Mouse (Mus musculus) gastrocnemius, postnatal 4 days (tissue): ENCODE results near the gene Slc34a2. TPM values are rescaled to one million over a fixed set of nuclear protein-coding genes. Genes with fewer than 3 reads are reported as not detected.

Source experiments
- DNase-seq, 2 experiments: peaks; one replicate each; pipeline ENCODE4 v3.0.0; 2021 to 2022; ENCODE audit warnings: low spot score in 2 of 2, mixed read lengths in 2 of 2
- total RNA-seq, 2 experiments: library from RNA; stranded (reverse); gene quantifications; 2 replicates each; pipeline ENCODE4 v1.2.3; 2021

Gene Slc34a2
- total RNA-seq, 2 experiments from 2014 or later = 0.37 TPM; not detected in 1

DNA sequence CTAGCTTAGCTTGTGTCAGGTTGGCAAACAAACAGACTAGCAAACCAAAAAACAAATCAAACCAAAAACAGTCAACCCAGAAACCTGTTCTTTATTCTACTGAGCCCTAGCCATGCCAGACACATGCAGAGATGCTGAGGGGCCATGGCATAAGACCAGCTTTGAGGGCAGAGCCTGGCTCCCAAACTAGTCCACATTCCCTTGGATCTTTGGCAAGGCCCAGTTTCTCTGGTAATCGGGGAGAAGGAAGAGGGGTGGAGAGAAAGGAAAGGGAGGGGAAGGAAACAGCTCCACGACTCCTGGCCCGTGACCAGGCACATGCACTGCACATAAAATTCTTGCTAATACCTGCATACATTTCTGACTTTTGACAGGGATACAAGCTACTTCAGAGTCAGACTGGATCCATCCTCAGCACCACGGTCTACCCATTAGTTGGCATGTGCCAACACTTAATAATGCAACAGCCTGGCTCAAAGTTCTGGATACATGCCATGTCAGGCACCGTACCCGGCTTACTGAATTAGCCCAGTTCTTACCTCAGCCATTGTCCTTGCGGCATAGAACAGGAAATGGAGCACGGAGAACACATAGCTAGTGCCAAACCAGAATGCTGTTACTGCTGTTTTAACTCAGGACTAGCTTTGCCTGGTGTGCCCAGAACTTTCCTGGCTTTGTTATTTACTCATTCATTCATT, 12.5 kb upstream of the Slc34a2 start:
- no peak for DNase-seq

DNA sequence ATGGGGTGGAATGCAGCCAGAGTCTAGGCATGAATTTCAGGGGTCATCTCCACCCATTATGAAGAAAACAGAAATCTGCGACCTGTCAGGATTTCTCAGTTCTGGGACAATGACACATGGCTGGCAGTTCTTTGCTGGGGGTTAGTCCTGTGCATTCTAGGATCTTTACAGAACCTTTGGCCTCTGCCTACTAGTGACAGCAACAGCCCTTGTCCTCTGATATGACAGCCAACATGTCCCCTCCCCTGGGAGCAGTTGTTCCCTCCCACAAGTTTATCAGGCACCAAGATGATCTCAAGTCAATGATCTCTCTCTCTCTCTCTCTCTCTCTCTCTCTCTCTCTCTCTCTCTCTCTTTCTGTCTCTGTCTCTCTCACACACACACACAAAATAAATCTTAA, 6.5 kb upstream of the Slc34a2 start:
- DNase-seq = no peak

DNA sequence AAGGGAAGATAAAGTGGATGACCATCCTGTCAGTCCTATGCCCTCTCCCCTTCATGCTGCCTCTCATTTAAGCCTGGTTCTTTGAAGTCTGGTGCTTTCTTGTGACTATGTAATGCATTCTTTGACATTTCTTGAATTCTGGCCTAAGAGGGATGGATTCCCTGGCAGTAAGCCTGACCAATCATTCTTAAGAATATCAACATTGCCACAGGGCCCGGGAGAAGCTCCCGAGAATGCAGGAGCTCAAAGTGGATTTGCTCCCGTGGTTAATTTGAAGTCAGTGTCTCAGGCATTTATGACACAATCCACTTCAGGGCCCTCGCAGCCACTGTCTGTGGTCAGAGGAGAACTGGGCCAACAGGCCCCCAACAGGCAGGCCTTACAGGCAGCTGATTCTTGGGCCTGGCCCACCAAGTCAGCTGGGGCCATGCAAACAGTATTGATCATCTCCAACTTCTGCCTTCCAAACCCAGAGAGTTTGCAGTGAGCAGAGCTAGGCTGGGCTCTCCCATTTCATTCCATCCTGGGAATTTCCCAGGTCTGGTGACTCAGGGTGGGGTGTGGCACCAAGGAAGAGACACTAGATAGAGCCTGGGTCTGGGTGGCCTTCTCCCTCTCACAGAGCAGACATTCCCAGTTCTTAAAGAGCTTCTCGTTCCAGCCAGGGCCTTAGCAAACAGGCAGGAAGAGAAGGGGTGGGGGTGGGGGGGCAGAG, 4.3 kb downstream of the Slc34a2 start:
- DNase-seq = no peak

GRCm38 (mm10) chr5:53042771-53043371, 5.0 kb downstream of the Slc34a2 start:
- DNase-seq = no peak

DNA sequence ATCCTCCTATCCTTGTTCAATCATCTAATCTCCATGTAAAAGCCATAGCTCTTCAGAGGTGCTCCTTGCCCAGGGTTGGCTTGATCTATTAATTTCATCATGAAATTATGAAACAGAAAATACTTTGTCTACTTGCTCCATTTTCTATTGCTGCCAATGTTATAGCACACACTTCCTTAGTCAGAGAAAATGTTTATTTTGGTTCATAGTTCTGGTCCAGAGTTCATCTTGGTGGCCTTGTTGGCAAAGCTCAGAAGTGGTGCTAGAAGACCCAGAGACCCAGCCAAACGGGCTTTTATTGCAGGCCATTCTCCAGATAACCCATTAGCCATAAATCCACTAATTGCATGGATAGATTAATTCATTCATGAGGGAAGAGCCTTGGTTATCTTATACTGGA, 5.8 kb downstream of the Slc34a2 start:
- DNase-seq = no peak

DNA sequence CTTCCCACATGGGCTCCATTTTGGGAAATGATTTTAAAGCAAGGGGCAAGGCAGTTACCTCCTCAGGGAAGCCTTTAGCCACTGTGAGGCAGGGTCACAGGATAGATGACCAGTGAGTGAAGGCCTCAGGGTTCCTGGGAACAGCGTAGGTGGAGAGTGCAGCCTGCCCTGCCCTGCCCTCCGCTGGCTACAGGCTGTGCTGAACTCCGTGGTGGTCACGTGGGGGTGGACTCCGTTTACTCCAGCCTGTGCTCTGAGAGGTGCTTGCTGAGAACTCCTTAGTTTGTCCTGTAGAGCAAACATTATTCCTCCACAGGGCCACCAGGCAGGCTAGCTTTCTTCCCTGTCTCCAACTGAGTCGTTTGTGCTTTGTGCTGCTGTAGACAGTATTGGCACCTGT, 10.1 kb downstream of the Slc34a2 start:
- DNase-seq = no peak

GRCm38 (mm10) chr5:53048599-53048998, 10.7 kb downstream of the Slc34a2 start:
- no peak for DNase-seq

GRCm38 (mm10) chr5:53049046-53049445, 11.2 kb downstream of the Slc34a2 start:
- DNase-seq = no peak

DNA sequence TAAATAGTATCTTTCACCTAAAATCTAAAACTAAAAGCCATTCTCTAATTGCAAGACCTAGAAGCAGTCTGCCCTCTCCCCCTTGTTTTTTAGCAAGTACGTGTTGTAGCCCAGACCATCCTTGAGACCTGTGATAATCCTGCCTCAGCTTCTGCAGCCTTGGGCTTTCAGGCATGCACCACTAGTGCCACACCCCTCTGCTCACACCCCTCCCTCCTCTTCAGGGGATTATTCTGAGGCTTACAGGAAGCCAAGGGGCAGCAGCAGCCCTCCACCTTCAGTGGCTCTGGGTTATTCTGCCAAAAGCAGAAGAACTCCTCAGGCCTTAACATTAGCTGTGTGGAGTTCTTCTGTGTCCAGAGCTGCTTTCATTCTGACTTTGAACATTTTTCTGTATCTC, 13.1 kb downstream of the Slc34a2 start:
- no peak for DNase-seq

- no peak for DNase-seq
These were observed 15.4 kb downstream of the Slc34a2 start for GRCm38 (mm10) chr5:53053246-53053645.

- DNase-seq = no peak
These were observed 23.8 kb downstream of the Slc34a2 start for GRCm38 (mm10) chr5:53061532-53062130.

DNA sequence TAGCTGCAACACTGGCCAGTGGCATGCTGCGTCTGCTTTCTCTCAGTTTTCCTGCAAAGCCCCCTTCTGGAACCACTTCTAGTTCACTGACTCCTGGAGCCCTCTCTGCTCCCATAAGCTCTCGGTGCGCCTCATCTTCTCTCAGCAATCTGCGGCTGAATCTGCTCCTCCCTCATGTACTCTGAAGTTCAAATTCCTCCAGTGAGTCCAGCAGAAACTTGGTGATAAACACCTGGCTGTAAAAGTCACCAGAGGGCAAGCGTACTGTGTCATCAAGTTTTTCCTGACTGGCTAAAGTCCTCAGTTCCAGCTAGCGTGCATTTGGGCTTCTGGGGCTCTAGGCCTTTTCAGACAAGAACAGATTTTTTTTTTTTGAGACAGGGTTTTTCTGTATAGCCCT, 36.7 kb downstream of the Slc34a2 start:
- no peak for DNase-seq

GRCm38 (mm10) chr5:53078453-53078852, 40.6 kb downstream of the Slc34a2 start:
- DNase-seq = no peak

GRCm38 (mm10) chr5:53087452-53087851, 49.6 kb downstream of the Slc34a2 start:
- DNase-seq = no peak

- no peak for DNase-seq
These were observed 53.5 kb downstream of the Slc34a2 start for GRCm38 (mm10) chr5:53091331-53091730.

GRCm38 (mm10) chr5:53101848-53102473, 64.1 kb downstream of the Slc34a2 start:
- no peak for DNase-seq

DNA sequence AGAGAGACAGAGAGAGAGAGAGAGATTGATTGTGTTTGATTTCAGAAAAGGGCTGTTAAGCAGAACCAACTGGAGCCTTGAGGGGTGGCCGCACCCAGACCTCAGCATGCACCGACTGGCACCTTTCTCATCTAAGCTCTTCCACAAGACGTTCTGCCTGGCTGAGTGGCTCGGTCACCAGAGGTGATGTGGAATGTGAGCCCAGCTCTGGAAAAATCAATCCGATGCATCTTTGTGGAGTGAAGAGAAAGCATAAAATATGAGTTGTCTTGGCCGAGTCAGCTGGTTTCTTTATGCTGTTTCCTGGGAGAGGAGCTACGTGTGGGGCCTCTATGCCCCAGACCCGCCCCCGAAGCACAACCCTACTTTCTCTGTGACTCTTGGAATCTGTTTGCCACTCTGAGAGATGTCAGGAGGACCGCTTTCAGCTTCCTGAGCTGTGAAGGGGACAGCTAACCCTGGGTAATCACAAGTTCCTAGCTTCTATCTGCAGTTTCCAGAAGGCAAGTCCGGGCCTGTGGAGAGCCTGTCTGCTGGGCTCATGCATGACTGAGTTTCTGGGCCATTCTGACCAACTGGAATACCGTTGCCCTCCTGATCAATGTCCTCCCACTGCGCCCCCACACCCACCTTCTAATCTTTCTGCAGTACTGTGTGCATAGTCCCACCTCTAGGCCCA, 66.4 kb downstream of the Slc34a2 start:
- no peak for DNase-seq

DNA sequence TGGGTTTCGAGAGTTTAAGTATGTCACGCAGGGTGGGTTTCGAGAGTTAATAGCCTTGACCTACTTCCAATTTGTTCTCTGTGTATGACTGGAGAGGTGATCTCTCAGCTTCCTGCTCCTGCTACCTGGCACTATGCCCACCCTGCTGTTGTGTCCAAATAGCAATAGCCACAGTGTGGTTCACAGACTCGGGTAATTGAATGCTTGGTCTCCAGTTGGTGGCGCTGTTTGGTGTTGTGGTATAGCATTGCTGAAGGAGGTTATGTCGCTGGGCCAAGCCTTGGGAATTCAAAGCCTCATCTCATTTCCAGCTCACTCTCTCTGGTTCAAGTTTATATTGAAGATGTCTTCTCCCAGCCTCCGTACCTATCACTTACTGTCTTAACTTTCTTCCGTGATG, 67.8 kb downstream of the Slc34a2 start:
- DNase-seq = peak in 1 of 2 experiments; percentile 61

DNA sequence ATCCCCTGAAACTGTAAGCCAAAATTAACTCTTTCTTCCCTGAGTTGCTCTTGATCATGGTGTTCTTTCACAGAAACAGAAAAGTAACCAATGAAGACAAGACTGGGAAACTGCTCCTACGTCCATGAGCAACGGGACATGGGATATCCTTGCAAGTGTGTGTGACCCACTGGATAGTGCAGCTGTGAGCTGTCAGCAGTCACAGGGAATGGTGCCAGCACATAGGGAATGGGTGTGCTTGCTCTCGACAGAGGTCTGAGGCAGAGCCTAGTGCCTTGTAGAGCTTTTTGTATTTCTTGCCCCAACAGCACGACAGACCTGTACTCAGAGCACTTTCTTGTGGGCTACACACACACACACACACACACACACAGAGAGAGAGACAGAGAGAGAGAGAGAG, 68.2 kb downstream of the Slc34a2 start:
- peak in 1 of 2 experiments; percentile 16 for DNase-seq

DNA sequence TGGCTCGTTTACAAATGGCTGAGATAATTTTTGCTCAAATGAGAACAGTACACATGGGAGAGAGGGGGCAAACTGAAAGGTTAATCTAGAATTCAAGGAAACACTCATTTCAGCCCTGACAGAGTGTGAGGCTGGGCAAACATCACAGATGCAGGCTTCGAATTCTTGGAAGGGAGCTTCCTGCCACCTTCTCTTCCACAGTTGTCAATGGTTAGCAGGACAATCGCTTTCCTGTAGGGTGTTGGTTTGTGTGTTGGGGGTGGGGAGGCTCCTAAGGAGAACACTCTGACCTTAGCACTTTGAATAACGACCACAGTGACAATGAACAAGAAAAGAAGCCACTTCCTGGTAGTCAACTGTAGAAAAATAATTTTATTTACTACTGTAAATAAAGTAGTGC, 68.8 kb downstream of the Slc34a2 start:
- DNase-seq = no peak

- DNase-seq = no peak
These were observed 70.1 kb downstream of the Slc34a2 start for GRCm38 (mm10) chr5:53108026-53108425.
